Mouse (Mus musculus) frontal cortex, postnatal 14 days (tissue): ENCODE results near the gene Rag2.

ENCODE experiments used
- DNase-seq, 2 experiments: peaks; one replicate each; pipeline ENCODE4 v3.0.0; 2022; ENCODE audit warnings: low spot score in 2 of 2

Rag2 gene

GRCm38 (mm10) chr2:101624526-101624925, at the start of gene Rag2:
Gene Rag2, plus strand, starts transcription at chr2:101624718.
- DNase-seq: no peak

- no peak for DNase-seq
Observed at GRCm38 (mm10) chr2:101577243-101577642, 47.3 kb upstream of the Rag2 start.

GRCm38 (mm10) chr2:101580027-101580426, 44.5 kb upstream of the Rag2 start:
- DNase-seq: no peak

- no peak for DNase-seq
Observed at GRCm38 (mm10) chr2:101580428-101580827, 44.1 kb upstream of the Rag2 start.

GRCm38 (mm10) chr2:101580977-101581376, 43.5 kb upstream of the Rag2 start:
- no peak for DNase-seq

- no peak for DNase-seq
Observed at GRCm38 (mm10) chr2:101581418-101581817, 43.1 kb upstream of the Rag2 start.

GRCm38 (mm10) chr2:101591356-101591755, 33.2 kb upstream of the Rag2 start:
- DNase-seq: no peak

GRCm38 (mm10) chr2:101592023-101592841, 32.3 kb upstream of the Rag2 start:
- DNase-seq: no peak

GRCm38 (mm10) chr2:101592886-101593285, 31.6 kb upstream of the Rag2 start:
- no peak for DNase-seq

GRCm38 (mm10) chr2:101594681-101595080, 29.8 kb upstream of the Rag2 start:
- DNase-seq: no peak

GRCm38 (mm10) chr2:101597186-101597585, 27.3 kb upstream of the Rag2 start:
- no peak for DNase-seq

- DNase-seq: no peak
Observed at GRCm38 (mm10) chr2:101598190-101599181, 26.0 kb upstream of the Rag2 start.

- no peak for DNase-seq
Observed at GRCm38 (mm10) chr2:101600703-101601102, 23.8 kb upstream of the Rag2 start.

- no peak for DNase-seq
Observed at GRCm38 (mm10) chr2:101603099-101603498, 21.4 kb upstream of the Rag2 start.

GRCm38 (mm10) chr2:101608232-101608894, 16.2 kb upstream of the Rag2 start:
- no peak for DNase-seq

GRCm38 (mm10) chr2:101610861-101611260, 13.7 kb upstream of the Rag2 start:
- no peak for DNase-seq

GRCm38 (mm10) chr2:101615464-101616305, 8.8 kb upstream of the Rag2 start:
- DNase-seq: no peak

GRCm38 (mm10) chr2:101618373-101618772, 6.1 kb upstream of the Rag2 start:
- no peak for DNase-seq

GRCm38 (mm10) chr2:101620899-101621298, 3.6 kb upstream of the Rag2 start:
- DNase-seq: no peak

GRCm38 (mm10) chr2:101621611-101622010, 2.9 kb upstream of the Rag2 start:
- no peak for DNase-seq

- no peak for DNase-seq
Observed at GRCm38 (mm10) chr2:101623042-101623441, 1.5 kb upstream of the Rag2 start.
